Mouse (Mus musculus) bone marrow, adult 2 months (tissue): ENCODE measurements at regions not wholly inside any gene's neighbourhood (a gene's known extent, or its start where the extent isn't known, plus 50 kb on each side); places are given as distances from the start of the nearest gene placed in this dataset.

Source experiments
- CTCF ChIP-seq: fragments of 200-500 bp; IDR thresholded peaks from 2 replicates; pipeline ENCODE4 v1.5.1; 2011; ENCODE audit warnings: low read length, control low read depth; ENCODE audit not compliant: control insufficient read depth, insufficient read depth
- POLR2A ChIP-seq: fragments of 200-500 bp; IDR thresholded peaks from 2 replicates; pipeline ENCODE4 v1.6.1; 2011; ENCODE audit warnings: low read depth, mild to moderate bottlenecking, control low read depth, low read length, borderline replicate concordance; ENCODE audit not compliant: control insufficient read depth

DNA sequence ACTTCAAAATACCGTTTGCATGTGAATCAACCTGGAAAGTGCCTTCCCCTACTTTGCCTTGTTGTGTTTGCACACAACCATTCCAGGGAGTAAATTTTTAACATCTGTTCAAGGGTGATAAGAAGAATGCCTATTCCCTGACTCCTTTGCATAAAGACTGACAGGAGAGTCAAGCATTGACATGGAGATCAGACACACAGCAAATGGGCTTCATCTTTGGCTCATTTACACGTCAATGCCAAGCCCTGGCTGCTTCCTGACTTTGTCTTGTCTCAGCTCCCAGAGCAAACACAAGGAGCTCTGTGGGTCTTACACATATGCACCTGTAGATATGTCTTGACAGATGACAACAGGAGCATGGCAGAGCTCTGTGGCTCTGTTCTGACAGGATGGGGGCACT lies 73.4 kb downstream of the Cmpk2 start:
- TF ChIP-seq CTCF (no peak), POLR2A (no peak)
